Mouse (Mus musculus): Measurements from ENCODE around the gene Zfp949.

DNA sequence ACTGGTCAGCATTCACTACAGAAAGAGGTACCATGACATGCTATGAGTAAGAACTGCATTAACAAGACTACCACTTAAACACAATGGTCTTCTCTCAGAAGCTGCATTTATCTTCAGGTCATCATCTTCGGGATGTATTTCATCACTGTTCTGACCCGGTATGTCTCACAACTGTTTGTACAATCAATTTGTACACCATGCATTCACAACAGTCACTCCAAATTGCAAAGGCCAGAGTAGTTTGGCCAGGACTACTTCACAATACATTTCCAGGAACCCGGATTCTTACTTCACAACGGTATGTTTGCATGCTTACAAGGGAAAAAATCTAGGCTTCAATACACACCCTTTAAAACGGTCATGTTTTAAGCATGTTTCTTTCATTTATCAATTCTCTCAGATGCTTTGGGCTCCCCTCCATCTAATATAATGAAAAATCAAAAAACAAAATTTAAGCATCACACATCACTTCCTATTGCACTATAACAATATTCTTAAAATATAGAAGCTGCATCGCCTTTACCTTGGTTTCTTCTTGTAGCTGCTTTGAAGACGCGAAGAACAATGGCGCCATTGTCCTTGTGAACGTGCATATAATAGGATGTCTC lies 25.8 kb upstream of the Zfp949 start:
- TF ChIP-seq POLR2A (IDR thresholded peaks at IDR 0.05; ENCODE audit: low read depth, low read length) (no peak), CTCF (IDR thresholded peaks at IDR 0.05; ENCODE audit: borderline replicate concordance, insufficient read depth, low read length) (no peak)
